Mouse (Mus musculus): ENCODE data around the gene Alg9. TPM values are rescaled to one million over a fixed set of nuclear protein-coding genes. Genes with fewer than 3 reads are reported as not detected.

The Alg9 gene
- polyA plus RNA-seq, 1 experiment from 2014 or later = 50.3 TPM

DNA sequence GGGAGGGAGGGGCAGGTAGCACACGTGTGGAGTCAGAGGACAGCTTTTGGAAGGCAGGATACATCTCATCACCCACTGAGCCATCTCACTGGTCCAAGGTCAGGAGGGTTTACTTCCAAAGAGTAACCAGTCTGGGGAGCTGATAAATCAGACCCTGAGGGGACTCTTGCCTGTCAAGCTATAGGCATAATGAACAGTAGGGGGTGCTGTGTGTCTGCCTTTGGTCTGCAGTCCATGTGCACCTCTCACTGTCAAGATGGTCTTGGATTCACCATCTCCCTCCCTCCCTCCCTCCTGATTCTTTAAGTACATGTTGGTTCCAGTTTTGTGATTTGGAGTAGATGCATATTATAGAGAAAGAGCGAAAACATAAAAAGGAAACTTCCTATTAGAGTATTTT lies 26.2 kb downstream of the Alg9 start:
- peaks cover 29% of the 10 kb centered on the region for H3K36me3 ChIP-seq

GRCm38 (mm10) chr9:50803055-50803671 lies 28.3 kb downstream of the Alg9 start:
- Histone ChIP-seq H3K4me2 (replicated peaks) (no peak overlapping the region), H3K27ac (replicated peaks) (no peak overlapping the region), H3K27me3 (no peaks in the 10 kb centered on the region), H3K36me3 (peaks cover 37% of the 10 kb centered on the region), H3K4me1 (0 out of 2 replicates have a peak, but pooled peaks cover 4% of the 10 kb centered on the region), H3K9me3 (no peaks in the 10 kb centered on the region), H3K4me3 (no peak overlapping the region), H3K9ac (replicated peaks) (no peak overlapping the region)
- ATAC-seq (replicated peaks) = no peak
- WGBS = 88% methylated on average over 7 of the region's 7 CpGs

More for the DNA sequence above, 26.2 kb downstream of the Alg9 start:
- no peaks in the 10 kb centered on the region for H3K27me3 ChIP-seq
- H3K4me3 ChIP-seq = no peak overlapping the region
- 70% methylated on average over 2 of the region's 2 CpGs for WGBS
- no peak overlapping the region for H3K27ac ChIP-seq (replicated peaks)
- no peaks in the 10 kb centered on the region for H3K9me3 ChIP-seq
- ATAC-seq (replicated peaks) = no peak
- no peak overlapping the region for H3K9ac ChIP-seq (replicated peaks)
- H3K4me2 ChIP-seq (replicated peaks) = no peak overlapping the region
- H3K4me1 ChIP-seq = 0 out of 2 replicates have a peak, but pooled peaks cover 4% of the 10 kb centered on the region

DNA sequence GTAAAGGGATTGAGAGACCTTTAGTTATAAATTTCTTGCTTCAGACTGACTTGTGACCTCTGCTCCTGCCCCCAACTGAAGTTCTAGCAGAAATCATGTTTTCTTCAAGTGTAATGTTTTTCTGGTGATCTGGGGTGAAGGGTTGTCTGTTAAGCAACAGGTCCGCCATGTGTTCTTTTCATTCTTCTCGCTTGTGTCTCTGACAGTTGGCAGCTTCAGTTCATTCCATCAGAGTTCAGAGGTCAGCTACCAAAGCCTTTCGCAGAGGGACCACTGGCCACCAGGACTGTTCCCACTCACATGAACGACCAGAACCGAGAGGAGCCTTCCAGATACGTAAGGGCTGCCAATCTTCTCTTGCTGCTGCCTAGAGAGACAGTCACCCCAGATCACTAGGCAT lies 33.7 kb downstream of the Alg9 start:
- no peaks in the 10 kb centered on the region for H3K4me1 ChIP-seq
- no peak overlapping the region for H3K27ac ChIP-seq (replicated peaks)
- no peaks in the 10 kb centered on the region for H3K9me3 ChIP-seq
- H3K4me3 ChIP-seq = no peak overlapping the region
- ATAC-seq (replicated peaks) = no peak
- no peak overlapping the region for H3K9ac ChIP-seq (replicated peaks)
- no peaks in the 10 kb centered on the region for H3K27me3 ChIP-seq
- WGBS = 92% methylated on average over 6 of the region's 6 CpGs
- no peak overlapping the region for H3K4me2 ChIP-seq (replicated peaks)
- H3K36me3 ChIP-seq = peaks cover 51% of the 10 kb centered on the region

DNA sequence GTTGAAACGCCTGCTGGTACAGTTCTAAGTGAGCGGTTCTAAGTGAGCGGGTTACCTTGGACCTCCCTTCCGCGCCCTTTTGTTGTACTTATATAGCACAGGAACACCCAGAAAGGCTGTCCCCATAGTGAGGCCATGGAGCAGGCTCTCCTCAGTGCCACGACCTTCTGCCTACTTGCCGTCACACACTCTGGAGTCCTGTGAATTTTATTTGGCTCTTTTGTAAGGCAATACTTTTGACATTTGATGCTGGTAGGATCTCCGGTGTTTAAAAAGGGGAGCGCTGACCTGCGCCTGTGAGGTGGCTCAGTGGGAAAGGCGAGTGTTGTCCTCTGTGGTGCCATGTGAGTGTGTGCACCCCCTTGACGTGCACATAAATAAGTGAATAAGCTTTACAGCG lies 34.3 kb downstream of the Alg9 start:
- H3K9ac ChIP-seq (replicated peaks) = no peak overlapping the region
- no peaks in the 10 kb centered on the region for H3K27me3 ChIP-seq
- no peak overlapping the region for H3K4me2 ChIP-seq (replicated peaks)
- H3K4me1 ChIP-seq = no peaks in the 10 kb centered on the region
- H3K9me3 ChIP-seq = no peaks in the 10 kb centered on the region
- H3K36me3 ChIP-seq = peaks cover 56% of the 10 kb centered on the region
- H3K4me3 ChIP-seq = no peak overlapping the region
- no peak for ATAC-seq (replicated peaks)
- 89% methylated on average over 13 of the region's 13 CpGs for WGBS
- no peak overlapping the region for H3K27ac ChIP-seq (replicated peaks)

DNA sequence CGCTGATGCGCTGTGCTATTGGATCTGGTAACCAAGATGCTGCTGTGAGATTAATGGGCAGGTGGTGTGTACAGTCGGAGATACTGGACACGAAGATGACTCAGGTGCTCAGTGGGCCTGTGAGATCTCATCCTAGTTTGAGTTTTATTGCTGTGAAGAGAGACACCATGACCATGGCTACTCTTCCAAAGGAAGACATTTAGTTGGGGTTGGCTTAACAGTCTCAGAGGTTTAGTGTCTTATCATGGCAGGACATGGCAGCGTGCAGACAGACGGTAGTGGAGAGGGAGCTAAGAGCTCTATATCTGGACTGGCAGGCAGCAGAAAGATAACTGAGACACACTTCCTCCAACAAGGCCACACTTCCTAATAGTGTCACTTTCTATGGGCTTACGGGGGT lies 36.4 kb downstream of the Alg9 start:
- peaks cover 50% of the 10 kb centered on the region for H3K36me3 ChIP-seq
- H3K4me2 ChIP-seq (replicated peaks) = no peak overlapping the region
- WGBS = 96% methylated on average over 7 of the region's 7 CpGs

GRCm38 (mm10) chr9:50811746-50812145 lies 36.9 kb downstream of the Alg9 start:
- Histone ChIP-seq H3K36me3 (peaks cover 55% of the 10 kb centered on the region), H3K4me1 (no peaks in the 10 kb centered on the region), H3K4me2 (replicated peaks) (no peak overlapping the region), H3K27me3 (no peaks in the 10 kb centered on the region), H3K27ac (replicated peaks) (no peak overlapping the region), H3K9me3 (no peaks in the 10 kb centered on the region), H3K9ac (replicated peaks) (no peak overlapping the region), H3K4me3 (no peak overlapping the region)
- 85% methylated on average over 2 of the region's 2 CpGs for WGBS
- ATAC-seq (replicated peaks) = no peak

More for the DNA sequence above, 36.4 kb downstream of the Alg9 start:
- Histone ChIP-seq H3K9me3 (no peaks in the 10 kb centered on the region), H3K4me1 (no peaks in the 10 kb centered on the region), H3K27me3 (no peaks in the 10 kb centered on the region), H3K27ac (replicated peaks) (no peak overlapping the region), H3K4me3 (no peak overlapping the region), H3K9ac (replicated peaks) (no peak overlapping the region)
- no peak for ATAC-seq (replicated peaks)

DNA sequence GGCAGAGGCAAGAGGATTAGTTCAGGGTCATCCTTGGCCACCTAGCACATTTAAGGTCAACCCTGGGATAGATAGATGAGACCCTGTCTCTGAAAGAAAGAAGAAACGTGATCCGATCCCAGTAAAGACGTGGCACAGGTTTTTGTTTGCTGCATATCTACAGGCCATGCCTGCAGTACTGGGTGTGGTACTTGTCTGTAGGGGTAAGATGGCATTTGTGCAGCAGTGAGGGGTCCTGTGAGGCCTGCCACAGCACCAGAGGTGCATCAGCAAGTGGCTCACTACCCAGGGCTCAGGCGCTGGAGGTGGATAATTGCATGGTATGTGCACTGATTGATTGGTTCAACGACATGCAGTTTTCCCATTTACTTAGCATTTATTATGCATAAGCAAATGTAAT lies 39.0 kb downstream of the Alg9 start:
- no peak for ATAC-seq (replicated peaks)
- Histone ChIP-seq H3K4me1 (no peaks in the 10 kb centered on the region), H3K9ac (replicated peaks) (no peak overlapping the region), H3K27ac (replicated peaks) (no peak overlapping the region), H3K4me3 (no peak overlapping the region), H3K9me3 (no peaks in the 10 kb centered on the region), H3K4me2 (replicated peaks) (no peak overlapping the region), H3K36me3 (peaks cover 56% of the 10 kb centered on the region), H3K27me3 (no peaks in the 10 kb centered on the region)
- WGBS = 95% methylated on average over 5 of the region's 5 CpGs

GRCm38 (mm10) chr9:50815666-50816065 lies 40.8 kb downstream of the Alg9 start:
- Histone ChIP-seq H3K4me2 (replicated peaks) (no peak overlapping the region), H3K9me3 (no peaks in the 10 kb centered on the region), H3K36me3 (peaks cover 38% of the 10 kb centered on the region), H3K4me1 (no peaks in the 10 kb centered on the region), H3K9ac (replicated peaks) (no peak overlapping the region), H3K4me3 (no peak overlapping the region), H3K27ac (replicated peaks) (no peak overlapping the region), H3K27me3 (no peaks in the 10 kb centered on the region)
- 96% methylated on average over 4 of the region's 4 CpGs for WGBS
- no peak for ATAC-seq (replicated peaks)

GRCm38 (mm10) chr9:50816512-50816911 lies 41.7 kb downstream of the Alg9 start:
- Histone ChIP-seq H3K27ac (replicated peaks) (no peak overlapping the region), H3K4me1 (no peaks in the 10 kb centered on the region), H3K27me3 (no peaks in the 10 kb centered on the region), H3K4me3 (no peak overlapping the region), H3K9ac (replicated peaks) (no peak overlapping the region), H3K36me3 (peaks cover 35% of the 10 kb centered on the region), H3K9me3 (no peaks in the 10 kb centered on the region), H3K4me2 (replicated peaks) (no peak overlapping the region)
- WGBS = 92% methylated on average over 1 of the region's 1 CpGs
- ATAC-seq (replicated peaks) = no peak

- H3K27ac ChIP-seq (replicated peaks) = no peak overlapping the region
- 94% methylated on average over 6 of the region's 6 CpGs for WGBS
- ATAC-seq (replicated peaks) = no peak
- peaks cover 34% of the 10 kb centered on the region for H3K36me3 ChIP-seq
- H3K4me2 ChIP-seq (replicated peaks) = no peak overlapping the region
- H3K4me3 ChIP-seq = no peak overlapping the region
- H3K9ac ChIP-seq (replicated peaks) = no peak overlapping the region
- H3K27me3 ChIP-seq = no peaks in the 10 kb centered on the region
- no peaks in the 10 kb centered on the region for H3K4me1 ChIP-seq
- H3K9me3 ChIP-seq = no peaks in the 10 kb centered on the region
Measured at GRCm38 (mm10) chr9:50818050-50818449, 43.2 kb downstream of the Alg9 start.

DNA sequence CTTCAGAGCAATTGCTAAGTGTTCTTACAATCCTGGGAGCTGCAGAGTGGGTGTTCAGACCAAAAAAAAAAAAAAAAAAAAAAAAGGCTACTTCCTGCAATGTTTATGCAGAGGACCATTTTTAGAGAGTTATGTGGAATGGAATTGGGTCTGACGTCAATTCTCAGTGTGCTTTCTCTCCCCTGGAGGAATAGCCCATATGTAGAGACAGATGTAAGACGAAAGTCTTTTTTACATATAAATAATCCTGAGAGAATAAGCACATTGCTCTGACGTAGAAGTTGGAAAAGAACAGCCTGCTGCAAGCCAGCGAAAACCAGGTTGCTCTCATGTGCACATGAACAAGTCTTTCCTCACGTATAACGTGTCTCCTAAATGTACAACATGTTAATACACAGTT lies 44.9 kb downstream of the Alg9 start:
- Histone ChIP-seq H3K4me2 (replicated peaks) (no peak overlapping the region), H3K27me3 (no peaks in the 10 kb centered on the region), H3K27ac (replicated peaks) (no peak overlapping the region), H3K4me3 (no peak overlapping the region), H3K36me3 (peaks cover 28% of the 10 kb centered on the region), H3K9ac (replicated peaks) (no peak overlapping the region), H3K4me1 (no peaks in the 10 kb centered on the region), H3K9me3 (no peaks in the 10 kb centered on the region)
- WGBS = 87% methylated on average over 6 of the region's 6 CpGs
- no peak for ATAC-seq (replicated peaks)

- no peak for ATAC-seq (replicated peaks)
- Histone ChIP-seq H3K27ac (replicated peaks) (no peak overlapping the region), H3K36me3 (peaks cover 22% of the 10 kb centered on the region), H3K9ac (replicated peaks) (no peak overlapping the region), H3K4me3 (no peak overlapping the region), H3K4me1 (no peaks in the 10 kb centered on the region), H3K9me3 (no peaks in the 10 kb centered on the region), H3K4me2 (replicated peaks) (no peak overlapping the region), H3K27me3 (no peaks in the 10 kb centered on the region)
- WGBS = 86% methylated on average over 6 of the region's 6 CpGs
Measured at GRCm38 (mm10) chr9:50821651-50822050, 46.8 kb downstream of the Alg9 start.

DNA sequence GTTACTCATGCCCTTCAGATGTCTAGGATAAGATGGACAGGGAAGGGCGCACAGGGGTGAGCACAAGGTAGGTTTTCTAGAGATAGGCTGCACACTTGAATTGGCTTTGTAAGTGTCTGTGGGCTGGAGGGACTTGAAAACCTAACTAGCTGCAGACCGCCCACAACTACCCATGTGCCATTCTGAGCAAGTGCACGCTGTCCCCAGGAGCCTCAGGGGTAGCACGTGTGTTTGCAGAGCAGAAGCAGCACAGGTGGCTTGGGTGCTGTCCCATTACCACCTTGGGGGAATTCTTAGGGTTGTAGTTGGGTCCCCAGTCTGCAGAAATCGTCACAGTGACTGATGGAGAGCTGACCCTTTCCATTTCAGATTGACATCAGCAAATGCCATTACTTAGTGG lies 47.4 kb downstream of the Alg9 start:
- H3K36me3 ChIP-seq = peaks cover 17% of the 10 kb centered on the region
- no peaks in the 10 kb centered on the region for H3K27me3 ChIP-seq
- no peak overlapping the region for H3K4me2 ChIP-seq (replicated peaks)
- no peak overlapping the region for H3K9ac ChIP-seq (replicated peaks)
- no peak overlapping the region for H3K27ac ChIP-seq (replicated peaks)
- no peaks in the 10 kb centered on the region for H3K4me1 ChIP-seq
- 97% methylated on average over 5 of the region's 5 CpGs for WGBS
- no peaks in the 10 kb centered on the region for H3K9me3 ChIP-seq
- no peak overlapping the region for H3K4me3 ChIP-seq
- no peak for ATAC-seq (replicated peaks)

All from forebrain, embryonic 15.5 days (tissue).